Mouse (Mus musculus) testis, adult 2 months (tissue): ENCODE results near the gene Krtap28-10.

Experiments used
- CTCF ChIP-seq: fragments of 200-500 bp; IDR thresholded peaks from 2 replicates; pipeline ENCODE4 v1.5.1; 2012; ENCODE audit warnings: low read depth, mild to moderate bottlenecking, inconsistent platforms, low read length, moderate library complexity; ENCODE audit not compliant: control insufficient read depth, insufficient read depth, insufficient replicate concordance
- POLR2A ChIP-seq: fragments of 200-500 bp; IDR thresholded peaks from 2 replicates; pipeline ENCODE4 v1.6.1; 2012; ENCODE audit warnings: low read depth, mild to moderate bottlenecking, inconsistent platforms, low read length, moderate library complexity; ENCODE audit not compliant: control insufficient read depth

- TF ChIP-seq CTCF (no peak), POLR2A (no peak)
Observed at GRCm38 (mm10) chr1:83077016-83077415, 34.7 kb upstream of the Krtap28-10 start.
